Mouse (Mus musculus) retina, postnatal 1 day (tissue): Measurements from ENCODE around the gene Cox17.
"Not testable (repeated sequence)": the region's sequence is repeated elsewhere in the genome, so short reads cannot be mapped to it uniquely, and the experiment has no call there.

Experiments
- DNase-seq: peaks from one replicate; pipeline ENCODE4 v3.0.0-alpha.2; 2012

Gene Cox17

GRCm38 (mm10) chr16:38346529-38347325 lies at the start of gene Cox17, which contains the start of gene Gm21987:
Cox17 (plus strand) TSS chr16:38346991.
Gm21987 (plus strand) TSS chr16:38347040.
- peak; percentile 97 for DNase-seq

- no peak for DNase-seq
Measured at GRCm38 (mm10) chr16:38298410-38298809, 48.4 kb upstream of the Cox17 start.

GRCm38 (mm10) chr16:38302367-38302766 lies 44.4 kb upstream of the Cox17 start:
- no peak for DNase-seq

- no peak for DNase-seq
Measured at GRCm38 (mm10) chr16:38304460-38305194, 42.2 kb upstream of the Cox17 start.

- peak; percentile 44 for DNase-seq
Measured at GRCm38 (mm10) chr16:38306571-38307220, 40.1 kb upstream of the Cox17 start.

GRCm38 (mm10) chr16:38307221-38307605 lies 39.6 kb upstream of the Cox17 start:
- DNase-seq, result no peak

- DNase-seq, result no peak
Measured at GRCm38 (mm10) chr16:38307651-38308050, 39.1 kb upstream of the Cox17 start.

- no peak for DNase-seq
Measured at GRCm38 (mm10) chr16:38308195-38308594, 38.6 kb upstream of the Cox17 start.

- no peak for DNase-seq
Measured at GRCm38 (mm10) chr16:38318492-38318891, 28.3 kb upstream of the Cox17 start.

GRCm38 (mm10) chr16:38319087-38319486 lies 27.7 kb upstream of the Cox17 start:
- no peak for DNase-seq

GRCm38 (mm10) chr16:38321452-38321935 lies 25.3 kb upstream of the Cox17 start:
- peak; percentile 79 for DNase-seq

GRCm38 (mm10) chr16:38324311-38324710 lies 22.5 kb upstream of the Cox17 start:
- no peak for DNase-seq

- DNase-seq, result no peak
Measured at GRCm38 (mm10) chr16:38326778-38327397, 19.9 kb upstream of the Cox17 start.

- no peak for DNase-seq
Measured at GRCm38 (mm10) chr16:38329340-38329739, 17.5 kb upstream of the Cox17 start.

- DNase-seq, result no peak
Measured at GRCm38 (mm10) chr16:38334431-38334830, 12.4 kb upstream of the Cox17 start.

- not testable (repeated sequence) for DNase-seq
Measured at GRCm38 (mm10) chr16:38338077-38338476, 8.7 kb upstream of the Cox17 start.

GRCm38 (mm10) chr16:38341396-38342324 lies 5.1 kb upstream of the Cox17 start, which contains the start of gene Maats1:
Maats1 (minus strand) TSS chr16:38342143.
- DNase-seq, result peak; percentile 90

GRCm38 (mm10) chr16:38344941-38345725 lies 1.7 kb upstream of the Cox17 start:
- DNase-seq, result peak; percentile 80

- no peak for DNase-seq
Measured at GRCm38 (mm10) chr16:38347588-38347987, 797 bp downstream of the Cox17 start.

GRCm38 (mm10) chr16:38348217-38348761 lies 1.5 kb downstream of the Cox17 start:
- no peak for DNase-seq
